Mouse (Mus musculus) hindbrain, embryonic 11.5 days (tissue): ENCODE data around the gene Hsd3b7. TPM values are rescaled to one million over a fixed set of nuclear protein-coding genes. Genes with fewer than 3 reads are reported as not detected.

Source experiments
- ATAC-seq: fragments of 200-750 bp; cut with Nextera tagmentation; 2 replicates; pipeline ENCODE4 v1.8.0; 2017; ENCODE audit warnings: mild to moderate bottlenecking, moderate TSS enrichment, moderate library complexity; ENCODE audit not compliant: low FRiP score
- DNase-seq: peaks from one replicate; pipeline ENCODE4 v3.0.0-alpha.2; 2015; ENCODE audit warnings: low spot score
- H3K27ac ChIP-seq: fragments of 300-500 bp; sonication (generic); 2 replicates; pipeline ENCODE4 v1.5.1; 2014; ENCODE audit warnings: mild to moderate bottlenecking, low read depth, low read length
- H3K27me3 ChIP-seq: fragments of 300-500 bp; sonication (generic); 2 replicates; pipeline ENCODE4 v1.6.1; 2014; ENCODE audit warnings: mild to moderate bottlenecking, low read length, moderate library complexity, mixed read lengths; ENCODE audit not compliant: control insufficient read depth, insufficient read depth
- H3K36me3 ChIP-seq: fragments of 300-500 bp; sonication (generic); 2 replicates; pipeline ENCODE4 v1.6.1; 2014; ENCODE audit warnings: mild to moderate bottlenecking, low read length, moderate library complexity, mixed read lengths; ENCODE audit not compliant: control insufficient read depth, insufficient read depth
- H3K4me1 ChIP-seq: fragments of 300-500 bp; sonication (generic); replicated peaks from 2 replicates; pipeline ENCODE4 v1.6.1; 2014; ENCODE audit warnings: low read length, mixed read lengths; ENCODE audit not compliant: control insufficient read depth, insufficient read depth
- H3K4me2 ChIP-seq: fragments of 300-500 bp; sonication (generic); replicated peaks from 2 replicates; pipeline ENCODE4 v1.6.1; 2014; ENCODE audit warnings: mild to moderate bottlenecking, low read depth, low read length
- H3K4me3 ChIP-seq: fragments of 300-500 bp; sonication (generic); 2 replicates; pipeline ENCODE4 v1.5.1; 2014; ENCODE audit warnings: low read depth, low read length
- H3K9ac ChIP-seq: fragments of 300-500 bp; sonication (generic); 2 replicates; pipeline ENCODE4 v1.6.1; 2014; ENCODE audit warnings: low read depth, low read length
- H3K9me3 ChIP-seq: fragments of 300-500 bp; sonication (generic); 2 replicates; pipeline ENCODE4 v1.6.1; 2016; ENCODE audit warnings: low read length; ENCODE audit not compliant: control insufficient read depth
- WGBS: fragments of 180-500 bp; shearing (Covaris S2); extraction: QIAGEN DNeasy Blood & Tissue Kit; methylation state at CpG from one replicate; pipeline ENCODE4 v1.1.7; 2014; 5-methylcytosine and 5-hydroxymethylcytosine counted together
- polyA plus RNA-seq: library from polyadenylated mRNA; unstranded; fragments of >200 nt; fragmentation: Nextera tagmentation; extraction: Ambion mirVana; gene quantifications from 2 replicates; pipeline ENCODE4 v1.2.1, GENCODE M21; 2014

The Hsd3b7 gene
- polyA plus RNA-seq, 1 experiment from 2014 or later = 7.6 TPM

- DNase-seq = no peak
- Histone ChIP-seq H3K27me3 (no peaks in the 10 kb centered on the region), H3K9me3 (no peaks in the 10 kb centered on the region), H3K36me3 (peaks cover 14% of the 10 kb centered on the region), H3K4me1 (peaks cover 6% of the 10 kb centered on the region; the same call in 1 of the 2 replicates), H3K4me2 (no peak overlapping the region), H3K27ac (no peak overlapping the region), H3K9ac (no peak overlapping the region), H3K4me3 (no peak overlapping the region)
- WGBS = 84% methylated on average over 2 of the region's 2 CpGs
- ATAC-seq = no peak
Measured at GRCm38 (mm10) chr7:127765756-127766155, 34.6 kb upstream of the Hsd3b7 start.

- Histone ChIP-seq H3K4me3 (no peak overlapping the region), H3K9me3 (no peaks in the 10 kb centered on the region), H3K9ac (no peak overlapping the region), H3K27ac (no peak overlapping the region), H3K36me3 (peaks cover 14% of the 10 kb centered on the region), H3K27me3 (no peaks in the 10 kb centered on the region), H3K4me1 (peaks cover 6% of the 10 kb centered on the region; the same call in 1 of the 2 replicates), H3K4me2 (no peak overlapping the region)
- DNase-seq = no peak
- 85% methylated on average over 17 of the region's 17 CpGs for WGBS
- no peak for ATAC-seq
Measured at GRCm38 (mm10) chr7:127766851-127767609, 33.4 kb upstream of the Hsd3b7 start.

- ATAC-seq (no peak), DNase-seq (no peak)
- Histone ChIP-seq H3K4me1 (peaks cover 6% of the 10 kb centered on the region; the same call in 1 of the 2 replicates), H3K9ac (no peak overlapping the region), H3K27me3 (no peaks in the 10 kb centered on the region), H3K27ac (no peak overlapping the region), H3K9me3 (no peaks in the 10 kb centered on the region), H3K36me3 (peaks cover 14% of the 10 kb centered on the region), H3K4me3 (no peak overlapping the region), H3K4me2 (no peak overlapping the region)
- 93% methylated on average over 19 of the region's 19 CpGs for WGBS
Measured at GRCm38 (mm10) chr7:127767671-127768345, 32.6 kb upstream of the Hsd3b7 start.

GRCm38 (mm10) chr7:127768346-127768996 lies 31.9 kb upstream of the Hsd3b7 start:
- Histone ChIP-seq H3K27ac (no peak overlapping the region), H3K27me3 (no peaks in the 10 kb centered on the region), H3K9ac (no peak overlapping the region), H3K4me3 (no peak overlapping the region), H3K4me2 (peak overlapping the region; percentile 72; the same call in 1 of the 2 replicates), H3K9me3 (no peaks in the 10 kb centered on the region), H3K36me3 (peaks cover 14% of the 10 kb centered on the region), H3K4me1 (peaks cover 6% of the 10 kb centered on the region; the same call in 1 of the 2 replicates)
- ATAC-seq (no peak), DNase-seq (no peak)
- 49% methylated on average over 13 of the region's 13 CpGs for WGBS

- Histone ChIP-seq H3K4me1 (peaks cover 6% of the 10 kb centered on the region; the same call in 1 of the 2 replicates), H3K9me3 (no peaks in the 10 kb centered on the region), H3K4me3 (peak overlapping the region; percentile 42), H3K27me3 (no peaks in the 10 kb centered on the region), H3K9ac (peak overlapping the region; percentile 64; the same call in 1 of the 2 replicates), H3K27ac (peak overlapping the region; percentile 49), H3K4me2 (peak overlapping the region; percentile 72), H3K36me3 (peaks cover 10% of the 10 kb centered on the region)
- 2% methylated on average over 16 of the region's 16 CpGs for WGBS
- ATAC-seq = peak; percentile 87
- peak; percentile 90 for DNase-seq
Measured at GRCm38 (mm10) chr7:127768997-127769593, 31.3 kb upstream of the Hsd3b7 start.

- Histone ChIP-seq H3K27me3 (no peaks in the 10 kb centered on the region), H3K4me2 (peak within 1 kb of the TSS; percentile 72), H3K36me3 (peaks cover 8% of the 10 kb centered on the region), H3K4me1 (peaks cover 6% of the 10 kb centered on the region; the same call in 1 of the 2 replicates), H3K27ac (peak within 1 kb of the TSS; percentile 49), H3K9me3 (no peaks in the 10 kb centered on the region), H3K4me3 (peak within 1 kb of the TSS; percentile 42), H3K9ac (peak within 1 kb of the TSS; percentile 64)
- under 1% methylated on average over 24 of the region's 24 CpGs for WGBS
- DNase-seq (peak; percentile 81), ATAC-seq (peak; percentile 81)
Measured at GRCm38 (mm10) chr7:127769651-127770038, 30.8 kb upstream of the Hsd3b7 start, which contains the start of gene Orai3. Gene Orai3 (plus strand): TSS chr7:127769815.

GRCm38 (mm10) chr7:127770039-127770905 lies 30.1 kb upstream of the Hsd3b7 start:
- DNase-seq = peak; percentile 46
- H3K4me3 ChIP-seq = peak overlapping the region; percentile 42
- peaks cover 6% of the 10 kb centered on the region; the same call in 1 of the 2 replicates for H3K36me3 ChIP-seq
- peaks cover 6% of the 10 kb centered on the region; the same call in 1 of the 2 replicates for H3K4me1 ChIP-seq
- WGBS = 6% methylated on average over 27 of the region's 27 CpGs
- no peaks in the 10 kb centered on the region for H3K9me3 ChIP-seq
- peak overlapping the region; percentile 64 for H3K9ac ChIP-seq
- no peaks in the 10 kb centered on the region for H3K27me3 ChIP-seq
- peak; percentile 21; the same call in 1 of the 2 replicates for ATAC-seq
- peak overlapping the region; percentile 72 for H3K4me2 ChIP-seq
- peak overlapping the region; percentile 49; the same call in 1 of the 2 replicates for H3K27ac ChIP-seq
